Mouse (Mus musculus) gastrocnemius, postnatal 36 days (tissue): Measurements from ENCODE around the gene Hspa5. TPM values are rescaled to one million over a fixed set of nuclear protein-coding genes. Genes with fewer than 3 reads are reported as not detected.
A peak's percentile ranks its signal among the peaks of the same experiment; 100 is the strongest.
"Not testable (repeated sequence)": the region's sequence is repeated elsewhere in the genome, so short reads cannot be mapped to it uniquely, and the experiment has no call there.

Experiments used
- DNase-seq, 2 experiments: peaks; one replicate each; pipeline ENCODE4 v3.0.0; 2022
- intact Hi-C: fragments of 180-260 bp; cut with DNase I; formaldehyde crosslinking; loops from one replicate; pipeline ENCODE4 v1.15.1; 2025
- total RNA-seq, 2 experiments: library from RNA; stranded (reverse); gene quantifications; 2 replicates each; pipeline ENCODE4 v1.2.3; 2021

The Hspa5 gene
- total RNA-seq, 2 experiments from 2014 or later, result 168 to 180 TPM

DNA sequence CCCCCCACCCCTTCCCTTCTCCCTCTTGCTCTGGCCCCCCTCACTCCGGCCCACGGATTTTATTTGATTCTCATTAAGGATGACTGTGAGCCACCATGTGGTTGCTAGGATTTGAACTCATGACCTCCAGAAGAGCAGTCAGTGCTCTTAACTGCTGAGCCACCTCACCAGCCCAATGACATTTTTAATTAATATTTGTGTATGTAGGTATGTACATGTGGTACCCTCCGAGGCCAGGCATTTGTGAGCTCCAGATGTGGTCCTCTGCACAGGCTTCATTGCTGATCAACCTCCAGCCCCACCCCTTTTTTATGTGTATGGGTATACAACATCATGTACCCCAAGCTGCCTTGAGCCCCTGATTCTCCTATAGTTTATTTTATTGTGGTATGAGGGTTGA, 32.0 kb downstream of the Hspa5 start:
- intact Hi-C loops, result no loop called here
- no peak for DNase-seq

DNA sequence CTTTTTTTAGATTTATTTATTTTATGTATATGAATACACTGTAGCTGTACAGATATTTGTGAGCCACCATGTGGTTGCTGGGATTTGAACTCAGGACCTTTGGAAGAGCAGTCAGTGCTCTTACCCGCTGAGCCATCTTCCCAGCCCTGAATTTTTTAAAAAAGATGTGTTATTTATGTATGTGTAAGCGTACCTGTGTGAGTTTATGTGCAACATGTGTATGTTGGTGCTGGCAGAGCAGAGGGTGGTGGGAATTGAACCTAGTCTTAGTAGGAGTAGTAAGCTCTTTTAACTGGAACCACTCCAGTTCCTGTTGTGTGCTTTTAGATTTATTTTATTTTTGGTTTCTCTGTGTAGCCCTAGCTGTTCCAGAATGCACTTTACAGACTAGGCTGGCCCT, 32.4 kb downstream of the Hspa5 start:
- no peak for DNase-seq
- intact Hi-C loops, result no loop called here

DNA sequence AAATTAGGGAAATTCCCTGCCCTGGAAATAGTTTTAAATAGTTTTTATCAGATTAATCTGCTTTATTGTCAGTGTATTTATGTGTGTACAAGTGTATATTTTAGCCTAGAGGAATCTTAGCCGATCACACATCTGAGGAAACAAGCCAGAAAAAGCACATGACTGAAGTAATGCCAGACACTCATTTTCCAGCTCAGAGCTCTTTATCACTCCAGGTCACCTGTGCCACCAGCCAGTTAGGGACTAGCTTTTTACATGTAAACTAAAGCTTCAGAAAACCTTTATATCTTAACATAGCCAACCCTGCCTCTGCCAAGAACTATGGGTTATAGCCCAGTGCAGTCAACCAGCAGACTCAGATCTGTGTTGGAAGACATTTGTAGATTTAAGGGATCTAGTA, 33.0 kb downstream of the Hspa5 start:
- DNase-seq, result no peak
- intact Hi-C loops, result no loop called here

DNA sequence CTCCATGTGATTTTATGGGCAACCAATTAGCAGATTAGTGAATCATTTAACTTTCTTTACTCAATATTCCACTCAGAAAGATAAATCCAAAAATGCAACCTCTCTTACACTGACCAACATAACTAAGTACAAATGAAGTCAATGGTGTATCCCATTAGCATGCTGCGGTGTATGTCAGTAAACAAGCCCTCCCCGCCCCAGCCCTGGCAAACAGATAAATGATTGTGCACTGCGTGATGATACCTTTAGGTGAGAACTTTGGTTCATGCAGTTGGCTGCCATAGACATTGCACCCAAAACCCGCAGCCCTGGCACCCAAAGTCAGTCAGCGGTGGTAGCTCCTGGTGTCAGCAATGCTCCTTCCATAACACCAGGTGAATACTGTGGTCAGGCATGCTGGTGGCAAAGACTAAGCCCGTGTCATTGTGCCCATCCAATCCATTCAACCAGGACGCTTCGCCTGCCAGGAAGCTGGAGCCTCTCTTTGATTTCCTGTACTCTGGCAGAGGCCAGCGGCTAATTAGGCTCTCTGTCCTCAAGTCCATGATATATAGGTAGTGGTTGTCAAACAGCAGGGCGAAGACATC, 33.7 kb downstream of the Hspa5 start:
- intact Hi-C loops, result no loop called here
- no peak for DNase-seq

GRCm38 (mm10) chr2:34808057-34808456, 36.3 kb downstream of the Hspa5 start:
- DNase-seq, result no peak
- intact Hi-C loops, result no loop called here

- DNase-seq, result no peak
- intact Hi-C loops, result no loop called here
Observed at GRCm38 (mm10) chr2:34809568-34809967, 37.8 kb downstream of the Hspa5 start.

GRCm38 (mm10) chr2:34810775-34811174, 39.0 kb downstream of the Hspa5 start:
- DNase-seq, result no peak
- intact Hi-C loops, result no loop called here

- DNase-seq, result no peak
- intact Hi-C loops, result no loop called here
Observed at GRCm38 (mm10) chr2:34812706-34813105, 40.9 kb downstream of the Hspa5 start.

DNA sequence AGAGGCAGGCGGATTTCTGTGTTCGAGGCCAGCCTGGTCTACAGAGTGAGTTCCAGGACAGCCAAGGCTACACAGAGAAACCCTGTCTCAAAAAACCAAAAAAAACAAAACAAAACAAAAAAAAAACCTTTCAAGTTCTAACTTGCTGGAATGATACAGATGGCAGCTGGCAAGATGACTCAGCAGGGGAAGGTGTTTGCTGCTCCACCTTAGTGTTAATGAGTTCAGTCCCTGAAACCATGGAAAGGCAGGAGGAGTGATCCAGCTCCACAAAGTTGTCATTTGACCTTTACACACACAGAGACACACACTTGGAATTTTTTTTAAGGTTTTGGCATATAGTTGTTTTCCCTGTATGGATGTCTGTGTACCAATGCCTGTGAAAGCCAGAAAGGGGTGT, 44.1 kb downstream of the Hspa5 start:
- DNase-seq, intact Hi-C loops: not testable (repeated sequence)

GRCm38 (mm10) chr2:34818492-34818891, 46.7 kb downstream of the Hspa5 start:
- no peak for DNase-seq
- intact Hi-C loops, result no loop called here

DNA sequence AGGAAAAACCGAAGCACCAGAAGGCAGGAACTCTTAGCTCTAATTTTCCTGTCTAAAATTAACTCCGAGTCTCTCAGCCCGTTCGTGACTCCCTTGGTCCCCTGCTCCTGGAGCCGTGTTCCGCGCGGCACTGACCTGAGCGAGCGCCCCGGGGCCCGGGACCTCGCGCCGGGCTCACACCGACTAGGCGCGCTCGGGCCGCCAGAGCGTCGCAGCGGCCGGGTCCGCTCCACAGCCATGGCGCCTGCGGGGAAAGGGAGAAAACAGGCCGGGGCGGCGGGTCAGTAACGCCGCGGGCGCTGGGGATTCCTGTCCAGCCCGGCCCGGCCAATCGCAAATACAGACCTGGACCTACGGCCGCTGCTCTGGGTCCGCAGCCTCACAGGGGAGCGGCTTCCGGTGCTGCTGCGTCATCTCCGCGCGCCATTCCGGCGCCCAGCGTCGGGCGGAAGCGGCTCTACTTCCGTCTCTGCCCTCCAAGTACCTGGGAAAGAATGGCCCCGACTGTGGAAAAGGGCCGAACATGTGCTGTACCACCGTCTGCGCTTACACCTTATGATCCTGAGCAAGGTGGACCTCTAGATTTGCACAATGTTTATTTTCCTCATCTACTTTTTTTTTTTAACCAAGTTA, 54.2 kb downstream of the Hspa5 start, which contains the start of gene Fbxw2:
Gene Fbxw2 (minus strand): TSS at position 485 of the 633 bp plus-strand sequence.
- DNase-seq, result peak; percentile 83 to 85

DNA sequence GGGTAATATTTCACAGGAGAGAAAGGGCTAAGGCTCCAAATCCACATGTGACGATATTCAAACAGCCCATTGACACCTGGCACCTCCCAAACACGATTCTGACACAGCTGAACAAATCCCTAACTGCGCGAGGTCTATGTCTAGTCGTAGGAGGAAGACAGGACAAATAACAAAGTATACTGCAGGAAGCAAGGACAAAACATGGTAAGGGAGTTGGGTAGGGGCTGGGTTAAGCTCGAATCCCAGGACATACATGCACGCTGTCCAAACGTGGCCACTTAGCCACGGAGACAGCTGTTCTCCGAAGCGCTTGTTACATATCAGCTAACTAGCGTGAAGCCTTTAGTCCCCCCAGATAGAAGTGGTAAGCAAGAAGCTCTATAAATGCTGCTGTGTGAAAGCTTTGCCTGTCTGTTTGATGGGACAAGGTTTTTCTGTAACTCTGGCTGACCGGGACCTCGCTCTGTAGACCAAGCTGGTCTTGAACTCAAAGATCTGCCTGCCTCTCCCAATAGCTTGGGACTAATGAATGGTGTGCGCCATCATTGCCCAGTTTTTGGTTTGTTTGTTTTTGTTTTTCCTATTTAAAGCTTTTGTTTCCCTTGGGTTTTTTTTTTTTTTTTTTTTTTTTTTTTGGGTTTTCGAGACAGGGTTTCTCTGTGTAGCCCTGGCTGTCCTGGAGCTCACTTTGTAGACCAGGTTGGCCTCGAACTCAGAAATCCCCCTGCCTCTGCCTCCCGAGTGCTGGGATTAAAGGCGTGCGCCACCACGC, 54.9 kb downstream of the Hspa5 start:
- DNase-seq, result no peak
- intact Hi-C loops, result loop anchor here (5.0 kb wide), 1 partner anchor 41 kb away; no protein-coding TSS in a partner anchor

More for the DNA sequence above, 54.2 kb downstream of the Hspa5 start, which contains the start of gene Fbxw2:
- intact Hi-C loops, result loop anchor here (5.0 kb wide), 1 partner anchor 41 kb away; no protein-coding TSS in a partner anchor

Other genes starting within 250 kb of the Hspa5 start
- 10 to 100 TPM; 28.7 to 34.7 TPM for gene Gapvd1, start 16.7 kb upstream of the Hspa5 start, total RNA-seq
- gene Rabepk, start 27.9 kb downstream of the Hspa5 start, total RNA-seq, result 1 to 10 TPM; 7.5 to 8.6 TPM
- gene Fbxw2, start 54.3 kb downstream of the Hspa5 start, total RNA-seq, result 10 to 100 TPM; 43.9 to 46.6 TPM
- gene Gm34653, start 61.0 kb downstream of the Hspa5 start, total RNA-seq, result not detected
- gene Cutal, start 102.4 kb downstream of the Hspa5 start, total RNA-seq, result under 1 TPM in 1 of 2 experiments, not detected in 1; 0.39 TPM
- 10 to 100 TPM in 1 of 2 experiments, 1 to 10 TPM in 1; 8.8 to 13.3 TPM for gene Psmd5, start 103.0 kb downstream of the Hspa5 start, total RNA-seq
- under 1 TPM; 0.38 to 0.64 TPM for gene Phf19, start 142.1 kb downstream of the Hspa5 start, total RNA-seq
- 1 to 10 TPM in 1 of 2 experiments, under 1 TPM in 1; 0.76 to 1.1 TPM for gene Traf1, start 189.8 kb downstream of the Hspa5 start, total RNA-seq